Mouse (Mus musculus) embryonic facial prominence, embryonic 11.5 days (tissue): ENCODE measurements around the gene Igf2r. TPM values are rescaled to one million over a fixed set of nuclear protein-coding genes. Genes with fewer than 3 reads are reported as not detected.

Experiments
- ATAC-seq: fragments of 200-750 bp; cut with Nextera tagmentation; replicated peaks from 2 replicates; pipeline ENCODE4 v1.8.0; 2017; ENCODE audit warnings: low read depth; ENCODE audit not compliant: insufficient number of reproducible peaks, low FRiP score, low TSS enrichment
- DNase-seq: peaks from one replicate; pipeline ENCODE4 v3.0.0-alpha.2; 2015; ENCODE audit warnings: low spot score
- H3K27ac ChIP-seq: fragments of 300-500 bp; sonication (generic); replicated peaks from 2 replicates; pipeline ENCODE4 v1.5.1; 2014; ENCODE audit warnings: mild to moderate bottlenecking, low read depth, low read length, control low read depth
- H3K27me3 ChIP-seq: fragments of 300-500 bp; sonication (generic); 2 replicates; pipeline ENCODE4 v1.6.1; 2014; ENCODE audit warnings: mild to moderate bottlenecking, low read length, moderate library complexity, mixed read lengths; ENCODE audit not compliant: control insufficient read depth, insufficient read depth
- H3K36me3 ChIP-seq: fragments of 300-500 bp; sonication (generic); replicated peaks from 2 replicates; pipeline ENCODE4 v1.6.1; 2014; ENCODE audit warnings: low read depth, mild to moderate bottlenecking, low read length, moderate library complexity, mixed read lengths; ENCODE audit not compliant: control insufficient read depth, insufficient read depth
- H3K4me1 ChIP-seq: fragments of 300-500 bp; sonication (generic); 2 replicates; pipeline ENCODE4 v1.6.1; 2014; ENCODE audit warnings: low read length, mixed read lengths; ENCODE audit not compliant: control insufficient read depth, insufficient read depth
- H3K4me2 ChIP-seq: fragments of 300-500 bp; sonication (generic); 2 replicates; pipeline ENCODE4 v1.6.1; 2014; ENCODE audit warnings: low read depth, mild to moderate bottlenecking, control low read depth, low read length, moderate library complexity
- H3K4me3 ChIP-seq: fragments of 300-500 bp; sonication (generic); 2 replicates; pipeline ENCODE4 v1.5.1; 2014; ENCODE audit warnings: low read depth, low read length, control low read depth
- H3K9ac ChIP-seq: fragments of 300-500 bp; sonication (generic); replicated peaks from 2 replicates; pipeline ENCODE4 v1.6.1; 2014; ENCODE audit warnings: mild to moderate bottlenecking, control low read depth, low read length
- H3K9me3 ChIP-seq: fragments of 300-500 bp; sonication (generic); replicated peaks from 2 replicates; pipeline ENCODE4 v1.6.1; 2016; ENCODE audit warnings: mild to moderate bottlenecking, low read length, inconsistent platforms, mixed read lengths; ENCODE audit not compliant: control insufficient read depth
- WGBS: fragments of 180-500 bp; shearing (Covaris S2); extraction: QIAGEN DNeasy Blood & Tissue Kit; methylation state at CpG from one replicate; pipeline ENCODE4 v1.1.7; 2014; 5-methylcytosine and 5-hydroxymethylcytosine counted together
- polyA plus RNA-seq: library from polyadenylated mRNA; unstranded; fragments of >200 nt; fragmentation: Nextera tagmentation; extraction: Ambion mirVana; gene quantifications from 2 replicates; pipeline ENCODE4 v1.2.1, GENCODE M21; 2014

Gene Igf2r
- polyA plus RNA-seq, 1 experiment from 2014 or later, result 19.6 TPM

DNA sequence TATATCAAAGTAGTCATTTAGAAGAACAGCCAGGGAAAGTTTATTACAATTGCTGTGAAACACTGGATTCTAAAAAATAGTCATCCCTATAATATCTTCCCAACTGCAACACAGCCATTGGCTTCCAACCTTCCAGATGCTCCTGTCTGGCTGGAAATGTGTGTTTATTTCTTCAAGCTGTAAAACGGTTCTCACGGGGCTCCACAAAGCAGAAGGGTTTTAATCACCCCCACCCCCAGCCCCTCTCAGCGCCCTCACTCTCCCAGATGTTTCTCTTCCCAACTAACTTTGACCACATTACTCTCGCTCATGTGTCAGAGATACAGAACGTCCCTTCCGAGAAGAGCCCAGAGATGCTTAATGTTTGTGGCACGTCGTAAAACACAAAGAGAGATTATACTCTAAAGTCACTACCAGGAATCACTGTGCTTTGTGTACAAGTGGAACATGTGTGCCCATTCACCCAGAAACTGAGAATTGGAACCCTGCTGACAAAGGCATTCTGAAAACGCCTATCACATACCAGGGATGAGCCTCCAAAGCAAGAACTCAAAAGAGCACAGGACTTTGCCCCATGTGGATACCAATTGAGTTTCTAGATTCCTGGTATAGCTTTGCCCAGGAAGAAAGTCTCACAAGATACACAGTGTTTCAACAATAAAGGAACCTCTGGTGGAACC, 32.5 kb upstream of the Igf2r start:
- no peaks in the 10 kb centered on the region for H3K27me3 ChIP-seq
- DNase-seq (peak; percentile 20), ATAC-seq (no peak)
- no peak overlapping the region for H3K27ac ChIP-seq
- H3K36me3 ChIP-seq, result no peaks in the 10 kb centered on the region
- no peak overlapping the region for H3K9ac ChIP-seq
- no peak overlapping the region for H3K4me3 ChIP-seq
- no peak overlapping the region for H3K4me2 ChIP-seq
- no peaks in the 10 kb centered on the region for H3K9me3 ChIP-seq
- H3K4me1 ChIP-seq, result no peaks in the 10 kb centered on the region
- 56% methylated on average over 9 of the region's 9 CpGs for WGBS

GRCm38 (mm10) chr17:12799368-12800275, 30.2 kb upstream of the Igf2r start:
- no peaks in the 10 kb centered on the region for H3K36me3 ChIP-seq
- no peak overlapping the region for H3K4me2 ChIP-seq
- 91% methylated on average over 12 of the region's 12 CpGs for WGBS
- H3K9me3 ChIP-seq, result no peaks in the 10 kb centered on the region
- ATAC-seq (no peak), DNase-seq (no peak)
- no peak overlapping the region for H3K9ac ChIP-seq
- no peak overlapping the region for H3K4me3 ChIP-seq
- no peaks in the 10 kb centered on the region for H3K27me3 ChIP-seq
- H3K27ac ChIP-seq, result no peak overlapping the region
- no peaks in the 10 kb centered on the region for H3K4me1 ChIP-seq

- Histone ChIP-seq H3K9ac (no peak overlapping the region), H3K27me3 (no peaks in the 10 kb centered on the region), H3K4me1 (peaks cover 3% of the 10 kb centered on the region), H3K4me2 (no peak overlapping the region), H3K9me3 (no peaks in the 10 kb centered on the region), H3K4me3 (no peak overlapping the region), H3K36me3 (no peaks in the 10 kb centered on the region), H3K27ac (no peak overlapping the region)
- WGBS, result 87% methylated on average over 3 of the region's 3 CpGs
- ATAC-seq (no peak), DNase-seq (no peak)
These were observed 29.1 kb upstream of the Igf2r start for GRCm38 (mm10) chr17:12798571-12798970.

DNA sequence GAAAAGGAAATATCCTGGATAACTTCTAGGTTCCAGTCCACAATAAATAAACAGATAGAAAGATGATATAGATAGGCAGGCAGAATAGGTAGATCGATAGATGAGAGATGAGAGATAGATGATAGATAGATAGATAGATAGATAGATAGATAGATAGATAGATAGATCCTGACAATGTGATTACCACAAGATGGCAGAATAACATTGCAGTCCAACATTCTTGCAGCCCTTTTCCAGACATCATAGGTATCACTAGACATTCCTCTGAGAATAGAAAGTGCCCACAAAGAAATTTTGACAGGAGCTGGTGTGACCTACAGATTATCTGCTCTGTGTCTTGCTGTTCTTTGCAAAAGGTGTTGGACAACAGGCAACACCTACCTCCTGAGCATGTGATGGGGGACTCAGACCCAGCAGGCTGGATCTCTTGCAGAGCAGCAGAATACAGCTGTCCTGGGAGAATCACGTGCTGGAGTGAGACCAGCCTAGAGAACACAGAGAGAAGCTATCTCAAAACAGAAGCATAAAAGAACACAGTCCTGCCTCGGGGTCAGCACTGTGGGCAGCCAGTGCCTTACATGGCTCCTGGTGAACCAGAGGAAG, 28.1 kb upstream of the Igf2r start:
- H3K4me1 ChIP-seq, result peaks cover 3% of the 10 kb centered on the region
- H3K9me3 ChIP-seq, result no peaks in the 10 kb centered on the region
- no peak for DNase-seq
- no peak overlapping the region for H3K9ac ChIP-seq
- H3K27ac ChIP-seq, result no peak overlapping the region
- H3K36me3 ChIP-seq, result no peaks in the 10 kb centered on the region
- ATAC-seq, result no peak
- WGBS, result 72% methylated on average over 3 of the region's 3 CpGs
- no peak overlapping the region for H3K4me2 ChIP-seq
- H3K4me3 ChIP-seq, result no peak overlapping the region
- no peaks in the 10 kb centered on the region for H3K27me3 ChIP-seq

- Histone ChIP-seq H3K4me3 (no peak overlapping the region), H3K36me3 (no peaks in the 10 kb centered on the region), H3K27me3 (no peaks in the 10 kb centered on the region), H3K4me2 (no peak overlapping the region), H3K9ac (no peak overlapping the region), H3K9me3 (no peaks in the 10 kb centered on the region), H3K27ac (no peak overlapping the region), H3K4me1 (peaks cover 3% of the 10 kb centered on the region)
- ATAC-seq (no peak), DNase-seq (no peak)
- WGBS, result 80% methylated on average over 3 of the region's 3 CpGs
These were observed 27.2 kb upstream of the Igf2r start for GRCm38 (mm10) chr17:12796633-12797032.

DNA sequence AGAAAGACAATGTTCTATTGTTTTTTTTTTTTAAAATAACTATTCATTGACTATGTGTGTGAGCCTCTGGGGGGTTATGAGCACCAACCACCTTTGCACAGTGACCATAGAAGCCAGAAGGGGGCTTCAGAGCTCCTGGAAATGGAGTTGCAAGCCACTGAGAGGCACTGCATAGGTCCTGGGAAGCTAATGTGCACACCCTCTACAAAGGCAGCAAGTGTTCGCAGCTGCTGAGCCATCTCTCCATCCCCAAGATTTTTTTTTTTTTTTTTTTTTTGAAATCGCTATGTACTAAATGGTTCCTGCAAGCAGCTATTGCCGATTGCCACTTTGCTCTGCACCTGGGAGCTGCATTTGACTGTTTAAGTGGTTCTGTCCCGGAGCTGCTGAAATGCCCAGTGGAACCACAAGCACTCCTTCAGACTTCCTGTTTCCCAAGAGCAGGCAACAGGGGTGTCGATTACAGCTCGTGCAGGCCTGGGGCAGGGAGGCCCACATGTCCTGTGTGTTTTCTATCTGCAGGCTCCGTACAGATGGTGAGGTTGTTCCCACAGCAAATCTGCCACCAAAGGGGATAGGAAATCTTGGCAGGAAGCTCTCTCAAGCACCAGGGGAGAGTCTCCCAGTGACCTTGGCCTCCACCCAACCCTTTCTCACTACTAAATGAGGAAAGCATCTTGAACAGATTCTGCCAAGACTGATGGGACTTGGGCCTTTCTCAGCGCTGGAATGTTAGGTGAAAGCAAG, 24.4 kb upstream of the Igf2r start:
- peaks cover 13% of the 10 kb centered on the region for H3K4me1 ChIP-seq
- H3K36me3 ChIP-seq, result no peaks in the 10 kb centered on the region
- ATAC-seq, result 0 out of 2 replicates have a peak, but pooled peaks have one; percentile 31
- H3K9me3 ChIP-seq, result no peaks in the 10 kb centered on the region
- H3K4me2 ChIP-seq, result no peak overlapping the region
- H3K27ac ChIP-seq, result peak overlapping the region; percentile 72
- WGBS, result 43% methylated on average over 8 of the region's 8 CpGs
- no peak overlapping the region for H3K9ac ChIP-seq
- no peaks in the 10 kb centered on the region for H3K27me3 ChIP-seq
- H3K4me3 ChIP-seq, result no peak overlapping the region
- peak; percentile 37 for DNase-seq

DNA sequence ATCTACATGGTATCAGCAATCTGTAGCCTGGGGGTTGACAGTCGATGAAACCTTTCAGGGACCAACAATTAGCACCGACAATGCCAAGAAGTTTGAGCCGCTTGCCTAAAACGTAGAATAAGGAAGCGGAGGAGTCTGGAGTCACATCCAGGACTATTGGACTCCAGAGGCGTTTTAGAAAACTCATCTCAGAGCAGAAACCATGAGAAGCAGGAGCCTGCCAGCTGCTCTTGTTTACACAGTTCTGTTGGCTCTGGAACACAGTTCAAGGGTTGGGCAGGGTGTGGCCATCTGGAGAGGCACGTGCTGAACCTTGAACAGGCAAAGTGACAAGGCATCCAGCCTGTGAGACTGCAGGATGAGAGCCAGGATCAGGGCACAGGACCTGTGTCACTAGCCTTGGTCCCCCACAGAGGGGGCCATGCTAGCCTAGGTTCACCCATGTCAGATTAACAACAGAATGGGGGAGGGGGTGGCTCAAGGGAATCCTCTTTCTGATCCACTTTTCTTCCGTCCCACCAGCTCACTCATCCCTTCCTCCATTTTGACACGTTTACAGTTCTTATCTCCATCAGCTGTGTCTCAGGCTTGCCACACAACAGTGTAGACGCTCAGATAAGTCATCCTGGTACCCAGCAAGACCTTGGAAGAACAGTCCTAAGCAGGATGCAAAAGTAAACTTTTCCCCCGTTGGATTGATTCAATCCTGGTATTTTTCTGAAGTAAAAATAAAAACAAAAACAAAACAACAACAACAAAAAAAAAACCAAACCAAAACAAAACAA, 23.1 kb upstream of the Igf2r start:
- DNase-seq (no peak), ATAC-seq (no peak)
- Histone ChIP-seq H3K27ac (no peak overlapping the region), H3K36me3 (no peaks in the 10 kb centered on the region), H3K27me3 (no peaks in the 10 kb centered on the region), H3K9ac (no peak overlapping the region), H3K9me3 (no peaks in the 10 kb centered on the region), H3K4me1 (peaks cover 13% of the 10 kb centered on the region), H3K4me3 (no peak overlapping the region), H3K4me2 (no peak overlapping the region)
- 69% methylated on average over 11 of the region's 11 CpGs for WGBS
